Mouse (Mus musculus) urinary bladder, adult 2 months (tissue): Measurements from ENCODE around the gene Galnt2. TPM values are rescaled to one million over a fixed set of nuclear protein-coding genes. Genes with fewer than 3 reads are reported as not detected.
A peak's percentile ranks its signal among the peaks of the same experiment; 100 is the strongest.

Experiments
- DNase-seq: peaks from one replicate; pipeline ENCODE4 v3.0.0; 2022; ENCODE audit warnings: low spot score
- polyA plus RNA-seq: library from polyadenylated mRNA; depleted of rRNA; stranded (reverse); fragments of >200 nt; gene quantifications from 2 replicates; pipeline ENCODE4 v1.2.3, GENCODE M21; 2012

Galnt2 gene
- polyA plus RNA-seq, 1 experiment, result 57.3 TPM

DNA sequence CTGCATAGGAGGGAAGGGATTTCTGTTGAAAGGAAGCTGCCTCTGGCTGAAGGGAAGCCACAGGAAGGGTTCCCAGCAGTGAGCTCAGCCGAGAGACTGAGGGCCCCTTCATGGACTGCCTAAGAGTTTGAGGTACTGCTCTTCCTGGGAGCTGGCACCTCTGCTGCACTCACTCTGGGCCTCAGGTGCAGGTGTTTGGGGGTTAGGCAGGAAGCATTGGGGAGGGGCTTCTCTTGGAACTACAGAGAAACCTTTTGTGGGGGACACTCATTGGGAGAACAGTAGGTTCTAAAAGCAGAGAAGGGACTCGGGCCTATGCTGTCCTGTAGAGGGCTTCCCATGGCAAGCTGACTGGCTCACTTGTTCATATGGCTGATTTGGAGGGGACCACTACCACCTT is 3.3 kb downstream of the Galnt2 start:
- DNase-seq, result no peak

DNA sequence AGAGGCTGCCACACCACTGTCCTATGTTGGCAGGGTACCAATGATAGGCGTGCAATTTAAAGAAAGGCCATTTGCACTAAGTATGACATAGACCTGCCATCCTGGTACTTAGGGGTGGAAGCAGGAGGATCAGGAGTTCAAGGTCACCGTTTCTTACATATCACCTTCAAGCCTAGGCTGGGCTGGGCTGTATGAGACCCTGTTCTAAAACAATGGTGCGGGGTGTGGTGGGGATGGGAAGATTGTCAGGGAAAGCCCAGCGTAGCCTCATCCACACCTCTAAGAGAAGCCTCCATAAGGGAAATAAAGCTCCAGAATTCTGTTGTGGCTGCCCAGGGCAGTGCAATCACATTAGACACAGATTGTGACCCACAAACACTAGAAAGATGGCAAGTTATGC is 4.3 kb downstream of the Galnt2 start:
- no peak for DNase-seq

DNA sequence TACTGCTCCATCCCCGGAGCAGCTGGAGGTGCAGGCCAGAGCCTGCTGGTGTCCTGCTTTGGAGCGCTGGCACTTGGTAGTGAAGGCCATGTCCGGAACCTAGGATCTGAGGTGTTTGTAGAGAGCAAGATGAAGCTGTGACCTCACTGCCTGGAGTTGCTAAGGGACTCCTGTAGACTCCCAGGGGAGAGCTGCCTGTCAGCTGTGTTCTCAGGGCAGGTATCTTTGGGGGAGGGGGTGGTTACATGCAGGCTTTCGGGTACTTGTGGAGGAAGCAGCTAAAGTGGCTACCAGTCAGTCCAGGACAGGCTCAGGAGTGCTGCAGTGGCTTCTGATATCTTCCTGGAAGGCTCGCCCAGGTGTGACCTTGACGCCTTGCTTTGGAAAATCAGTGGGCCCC is 8.2 kb downstream of the Galnt2 start:
- DNase-seq, result no peak

DNA sequence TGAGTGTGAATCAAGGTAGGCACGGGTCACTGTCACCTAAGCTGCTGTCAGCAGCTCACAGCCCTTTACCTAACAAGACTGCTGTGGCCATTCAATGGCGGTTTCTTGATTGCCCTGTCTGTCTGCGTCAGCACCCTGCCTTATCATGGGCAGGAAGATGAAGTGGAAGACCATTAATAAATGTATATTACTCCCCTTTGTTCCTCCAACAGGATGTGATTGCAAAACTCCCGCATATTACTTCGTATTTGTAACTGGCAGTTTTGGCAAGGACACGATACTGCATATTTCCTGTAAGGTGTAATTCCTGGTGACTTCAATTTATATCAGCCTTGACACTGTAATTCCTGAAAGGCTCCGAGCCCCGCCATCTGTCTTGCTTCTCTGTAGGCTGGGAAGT is 9.7 kb downstream of the Galnt2 start:
- DNase-seq, result no peak

DNA sequence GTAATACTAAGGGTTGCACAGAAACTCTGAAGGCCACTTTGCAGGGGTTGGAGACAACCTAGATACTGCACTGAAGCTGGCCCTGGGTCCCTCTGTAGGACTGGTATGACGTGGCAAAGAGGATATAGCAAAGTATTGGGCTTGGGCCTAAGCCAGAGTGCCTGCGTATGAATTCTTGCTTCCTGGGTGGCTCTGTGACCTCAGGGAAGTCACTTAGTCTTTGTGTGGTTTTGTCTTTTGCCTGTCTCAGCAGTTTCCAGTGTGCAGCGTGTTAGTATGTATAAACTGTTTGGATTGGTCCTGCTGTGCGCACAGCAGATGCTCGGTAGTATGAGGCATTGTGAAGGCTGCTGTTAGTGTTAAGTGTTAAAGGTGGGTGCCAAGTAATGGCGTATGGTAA is 11.0 kb downstream of the Galnt2 start:
- DNase-seq, result no peak

DNA sequence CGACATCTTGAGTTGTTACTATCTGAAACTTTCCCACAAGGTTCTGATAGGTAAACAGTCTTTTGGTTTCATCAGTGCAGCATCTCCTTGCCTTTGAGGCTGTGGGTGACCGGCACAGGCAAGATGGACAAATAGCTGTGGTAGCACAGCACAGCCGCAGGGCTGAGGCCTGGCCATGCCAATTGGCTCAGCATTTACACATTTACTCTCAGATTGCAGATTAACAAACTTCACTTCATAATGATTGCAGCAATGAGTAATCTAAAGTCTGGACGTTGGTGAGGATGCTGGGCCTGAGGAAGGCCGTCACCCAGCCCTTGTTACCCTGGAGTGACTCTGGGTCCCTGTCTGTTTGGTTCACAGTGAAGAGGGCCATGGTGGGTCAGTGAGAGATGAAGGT is 11.7 kb downstream of the Galnt2 start:
- DNase-seq, result no peak

DNA sequence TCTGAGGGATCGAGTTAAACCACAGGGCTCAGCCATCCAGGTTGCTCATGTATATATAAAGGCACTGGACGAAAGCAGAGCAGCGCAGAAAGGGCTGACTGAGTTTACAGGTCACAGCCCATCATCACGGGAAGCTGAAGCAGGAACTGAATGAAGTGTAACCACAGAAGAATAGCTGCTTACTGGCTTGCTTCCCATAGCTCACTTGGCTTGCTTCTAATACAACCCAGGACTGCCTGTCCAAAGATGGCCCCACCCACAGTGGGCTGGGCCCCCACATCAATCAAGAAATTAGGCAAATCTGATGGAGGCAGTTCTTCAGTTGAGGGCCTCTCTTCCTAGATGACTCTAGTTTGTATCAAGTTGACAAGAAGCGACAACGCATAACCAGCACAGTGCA is 16.4 kb downstream of the Galnt2 start:
- no peak for DNase-seq

DNA sequence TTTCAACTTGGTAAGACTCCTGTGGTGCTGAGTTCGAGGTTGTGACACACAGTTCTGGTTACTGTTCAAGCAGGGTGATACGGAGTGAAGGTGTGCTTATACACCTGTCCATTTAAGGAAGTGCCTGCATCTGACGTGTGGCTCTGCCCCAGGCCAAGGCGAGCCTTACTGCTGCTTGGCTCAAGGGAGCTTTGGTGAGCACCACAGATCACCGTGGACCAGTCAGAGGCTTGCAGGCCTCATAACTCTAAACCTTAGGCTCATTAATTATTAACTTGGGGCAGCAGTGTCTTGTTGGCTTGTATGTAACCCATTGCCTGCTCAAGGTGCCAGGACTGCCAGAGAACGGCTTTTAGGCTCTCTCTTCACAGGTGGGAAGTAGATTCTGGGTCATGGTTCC is 17.5 kb downstream of the Galnt2 start:
- no peak for DNase-seq

DNA sequence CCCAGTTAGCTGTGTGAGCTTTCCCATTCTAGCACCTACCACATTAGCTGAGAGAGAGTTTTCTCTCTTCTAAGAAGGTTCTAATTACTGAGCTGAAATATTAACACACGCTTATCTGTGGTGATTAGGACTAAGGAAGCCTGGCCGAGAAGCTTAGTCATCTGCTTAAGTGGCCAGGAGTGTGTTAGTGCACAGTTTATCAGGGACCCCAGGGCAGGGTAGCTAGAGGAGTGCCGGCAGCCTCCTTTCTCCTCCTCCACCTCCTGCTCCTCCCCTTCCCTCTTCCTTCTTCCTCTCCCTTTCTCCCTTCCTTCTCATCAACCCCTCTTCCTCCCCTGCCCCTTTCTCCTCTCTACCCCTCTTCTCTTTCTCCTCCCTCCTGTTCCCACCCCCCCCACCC is 19.1 kb downstream of the Galnt2 start:
- DNase-seq, result no peak

DNA sequence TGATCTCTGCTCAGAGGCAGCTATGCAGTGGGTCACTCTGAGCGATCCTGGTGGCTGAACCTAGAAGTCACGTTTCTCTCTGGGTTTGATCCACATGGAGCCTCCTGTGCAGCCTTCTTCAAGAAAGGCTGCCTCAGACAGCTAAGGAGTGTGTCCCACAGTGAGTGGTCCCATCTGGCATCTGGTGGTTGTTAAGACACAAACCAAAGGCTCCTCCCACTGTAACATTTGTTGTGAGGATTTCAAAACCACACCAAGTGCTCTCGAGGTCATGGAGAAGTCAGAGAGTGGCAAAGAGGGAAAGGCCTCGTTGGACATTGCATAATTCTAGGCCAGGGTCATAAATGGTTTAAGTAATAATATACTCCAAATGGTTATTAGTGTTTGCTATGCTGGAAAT is 19.6 kb downstream of the Galnt2 start:
- no peak for DNase-seq

DNA sequence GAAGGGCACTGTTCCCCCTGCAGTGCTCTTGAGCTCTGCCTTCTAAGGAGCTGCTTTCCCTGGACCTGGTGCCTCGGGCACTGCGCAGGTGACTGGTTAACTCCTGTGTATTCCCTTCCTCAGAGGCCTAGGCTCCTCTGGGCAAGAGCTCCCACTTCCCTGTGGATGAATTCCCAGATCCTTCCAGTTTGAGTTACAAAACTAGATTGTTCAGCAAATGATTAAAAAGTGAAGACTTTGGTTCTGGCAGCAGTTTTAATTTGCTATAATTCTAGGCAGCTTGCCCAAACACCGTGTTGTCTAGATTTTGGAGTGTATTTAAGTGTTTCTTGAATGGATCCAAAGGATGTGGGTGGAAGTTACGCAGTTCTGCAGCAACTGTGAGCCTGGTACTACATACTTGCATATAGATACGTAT is 21.4 kb downstream of the Galnt2 start:
- DNase-seq, result no peak

DNA sequence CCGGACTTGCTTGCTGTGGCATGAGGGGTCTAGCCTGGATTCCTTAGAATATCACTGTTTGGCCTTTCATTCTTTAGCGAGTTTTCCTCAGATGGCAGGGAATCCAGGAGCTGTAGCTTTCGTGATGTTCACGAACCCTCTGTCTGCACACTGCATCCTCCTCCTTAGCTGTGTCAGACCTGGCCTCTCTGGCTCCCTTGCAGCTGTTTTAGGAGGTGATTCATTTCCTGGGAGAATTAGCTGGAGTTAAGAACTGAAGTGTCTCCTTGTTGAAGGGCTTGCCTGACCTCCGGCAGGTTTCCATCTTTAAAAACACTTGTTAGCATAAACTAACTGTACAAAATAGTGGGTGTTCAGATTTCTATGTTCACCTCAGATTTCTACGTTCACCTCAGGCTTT is 22.7 kb downstream of the Galnt2 start:
- no peak for DNase-seq

DNA sequence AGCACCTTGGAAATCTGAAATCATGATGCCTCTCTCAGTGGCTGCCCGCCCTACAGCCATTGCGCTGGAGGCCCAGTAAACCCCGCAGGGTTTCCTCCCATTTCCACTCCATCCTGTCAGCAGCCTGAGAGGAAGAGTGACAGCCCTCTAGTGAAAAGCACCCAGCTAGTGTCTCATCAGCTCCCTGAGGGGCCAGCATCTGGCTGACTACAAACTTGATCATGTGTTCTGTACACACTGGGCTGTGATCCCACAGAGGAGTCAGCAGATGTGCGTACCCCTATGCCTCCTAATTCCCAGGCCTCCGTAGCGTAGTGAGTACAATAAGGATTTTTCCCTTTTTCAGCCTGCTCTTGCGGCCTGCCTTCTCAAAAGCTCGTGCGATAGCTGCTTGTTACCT is 25.6 kb downstream of the Galnt2 start:
- no peak for DNase-seq

DNA sequence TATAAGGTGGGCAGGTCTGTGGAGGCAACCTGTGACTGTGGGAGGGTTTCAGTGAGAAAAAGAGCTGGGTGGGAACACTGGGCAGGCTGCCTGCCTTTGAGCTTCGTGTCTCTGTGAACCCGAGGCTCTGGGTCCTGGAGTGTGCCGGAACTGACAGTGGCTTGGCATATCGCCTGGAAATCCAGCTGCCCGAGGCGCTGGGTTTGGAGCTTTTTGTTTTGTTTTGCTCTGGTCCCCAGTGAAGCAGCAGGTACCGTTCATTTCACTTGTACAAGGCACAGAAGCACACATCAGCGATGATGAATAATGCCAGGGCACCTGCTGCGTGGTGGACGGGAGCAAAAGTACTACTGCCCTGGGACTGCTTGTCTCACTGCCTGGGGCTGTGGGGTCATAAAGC is 26.2 kb downstream of the Galnt2 start:
- DNase-seq, result no peak

DNA sequence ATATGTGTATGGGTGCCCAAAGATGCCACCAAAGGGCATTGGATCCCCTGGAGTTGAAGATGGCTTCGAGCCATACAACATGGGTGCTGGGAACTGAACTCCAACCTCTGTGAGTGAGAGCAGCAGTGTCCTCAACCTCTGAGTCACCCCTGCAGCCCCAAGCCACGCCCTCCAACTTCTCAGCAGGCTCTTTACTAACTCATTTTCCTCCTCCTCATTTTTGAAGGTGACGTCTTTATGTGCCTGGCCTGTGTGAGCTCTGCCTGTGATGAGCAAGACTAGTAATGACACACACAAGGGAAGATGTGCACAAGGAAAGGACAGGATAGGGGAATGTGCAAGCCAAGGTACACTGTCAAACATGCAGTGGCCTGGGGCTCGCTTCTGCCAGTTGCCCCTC is 28.0 kb downstream of the Galnt2 start:
- DNase-seq, result no peak

DNA sequence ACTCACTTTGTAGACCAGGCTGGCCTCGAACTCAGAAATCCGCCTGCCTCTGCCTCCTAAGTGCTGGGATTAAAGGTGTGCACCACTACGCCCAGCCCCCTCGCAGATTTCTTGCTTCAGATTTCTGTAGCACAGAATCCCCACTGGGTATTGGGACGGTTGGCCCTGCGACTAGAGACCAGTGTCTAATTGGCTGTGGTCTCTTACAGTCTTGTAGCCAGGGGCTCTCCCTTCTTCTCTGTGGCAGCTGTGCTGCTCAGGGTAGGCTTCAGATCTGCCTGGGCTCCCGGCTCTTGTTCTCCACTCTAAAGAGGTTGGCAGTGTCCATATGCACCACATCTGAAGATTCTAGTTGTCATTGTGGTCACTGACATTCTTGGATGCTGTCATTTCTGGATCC is 28.7 kb downstream of the Galnt2 start:
- no peak for DNase-seq

DNA sequence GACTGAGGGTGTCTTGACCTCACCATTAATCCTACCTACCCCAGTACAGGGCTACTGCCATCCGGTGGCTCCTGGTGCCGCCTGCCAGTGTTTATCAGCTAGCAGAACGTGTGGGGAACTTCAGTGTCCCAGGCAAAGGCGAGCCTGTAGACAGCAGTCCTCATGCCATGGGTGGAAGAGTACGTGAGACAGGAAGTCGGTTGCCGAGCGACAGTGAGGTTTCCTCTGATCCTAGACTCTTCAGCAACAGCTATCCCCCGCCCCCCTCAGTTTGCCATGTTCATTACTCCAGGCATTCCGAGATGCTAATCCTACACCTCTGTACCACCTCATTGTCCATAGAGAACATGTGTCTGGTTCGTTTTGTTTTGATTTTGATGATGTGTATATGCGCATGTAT is 29.2 kb downstream of the Galnt2 start:
- DNase-seq, result no peak

DNA sequence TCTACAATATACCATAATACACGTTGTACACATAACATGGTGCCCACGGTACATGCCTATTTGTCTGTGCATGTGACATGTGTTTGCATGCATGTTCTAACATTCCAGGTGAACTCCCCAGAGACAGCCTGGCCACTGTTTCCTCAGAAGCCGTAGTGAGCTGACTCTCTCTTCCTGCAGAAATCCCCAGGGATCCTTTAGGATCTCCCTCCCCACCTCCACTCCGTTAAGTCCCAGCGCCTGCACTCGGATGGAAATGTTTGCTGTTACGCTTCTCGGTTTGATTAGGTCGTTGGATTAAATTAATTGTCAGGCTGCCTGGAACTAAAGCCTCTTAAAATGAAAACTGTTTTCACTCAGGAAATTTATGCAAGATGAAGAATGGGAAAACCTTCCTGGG is 31.9 kb downstream of the Galnt2 start:
- DNase-seq, result no peak

DNA sequence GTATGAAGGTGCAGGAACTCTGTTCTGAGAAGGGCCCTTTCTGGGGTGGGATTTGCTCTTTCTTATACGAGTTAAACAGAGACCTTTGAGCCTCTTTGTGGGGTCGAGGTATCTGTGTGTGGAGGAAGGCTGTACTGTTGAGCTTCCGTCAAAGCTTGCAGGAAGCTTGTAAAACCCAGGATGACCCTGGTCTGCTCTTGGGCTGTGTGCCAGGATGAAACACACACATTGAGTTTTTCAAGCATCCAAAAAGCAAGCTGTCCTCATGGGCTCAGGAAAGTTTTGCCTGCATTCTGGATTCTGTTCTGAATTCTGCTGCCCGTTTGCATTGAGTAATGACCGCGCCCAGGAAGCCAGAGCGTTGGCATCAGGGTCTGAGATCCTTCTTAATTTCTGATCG is 32.8 kb downstream of the Galnt2 start:
- DNase-seq, result no peak

DNA sequence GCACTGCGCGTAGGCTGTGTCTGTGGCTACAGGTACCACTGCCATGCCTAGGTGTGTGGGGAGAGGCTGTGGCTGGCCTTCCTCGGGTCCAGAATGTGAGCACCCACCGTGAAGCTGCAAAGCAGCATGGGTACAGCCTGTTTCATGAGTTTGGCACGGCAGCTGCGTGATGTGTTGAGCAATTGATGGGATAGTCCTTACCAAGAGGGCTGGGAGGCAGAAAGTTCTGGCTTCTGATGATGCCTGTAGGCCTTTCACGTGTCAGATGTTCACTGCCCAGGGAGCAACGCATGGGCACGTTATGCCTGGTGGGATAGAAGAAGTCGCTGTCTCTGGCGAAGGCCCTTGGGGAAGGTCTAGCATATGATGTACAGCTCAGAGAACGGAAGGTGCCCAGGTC is 33.5 kb downstream of the Galnt2 start:
- DNase-seq, result no peak

DNA sequence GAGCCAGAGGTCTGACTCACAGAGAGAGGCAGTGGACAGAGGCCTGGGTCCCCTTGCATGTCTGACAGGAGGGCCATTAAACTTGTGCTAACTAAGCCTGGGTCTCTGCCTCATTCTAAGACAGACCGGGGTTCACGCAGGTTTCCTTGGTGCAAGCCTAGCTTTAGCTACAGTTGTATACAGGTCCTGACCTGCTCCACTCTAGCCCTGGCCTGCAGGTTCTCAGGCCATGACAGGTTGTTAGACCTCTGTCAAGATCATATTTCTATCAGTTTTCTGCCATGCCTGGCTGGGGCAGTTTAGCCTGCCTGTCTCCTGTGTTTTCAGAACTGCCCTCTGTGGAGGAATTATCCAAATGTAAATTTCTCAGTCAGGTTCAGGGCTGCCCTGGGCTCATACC is 33.9 kb downstream of the Galnt2 start:
- DNase-seq, result peak; percentile 62

DNA sequence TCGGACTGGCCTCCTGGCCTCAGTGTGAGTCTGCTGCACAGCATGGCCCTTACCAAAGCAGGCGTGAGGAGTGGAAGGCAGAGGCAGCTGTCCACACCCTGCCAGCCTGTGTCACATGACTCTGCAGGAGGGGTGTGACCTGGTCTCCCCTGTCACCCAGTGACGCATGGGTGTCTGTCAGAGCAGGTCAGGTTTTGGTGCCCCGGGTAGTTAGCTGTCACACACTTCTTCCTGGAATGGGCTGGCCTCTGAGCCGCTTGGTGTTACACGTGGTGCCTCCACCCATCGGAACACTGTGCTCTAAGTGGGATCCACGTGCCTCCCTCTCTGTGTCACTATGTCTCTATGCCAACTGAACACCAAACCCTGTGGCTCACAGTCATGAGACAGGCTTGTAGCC is 34.6 kb downstream of the Galnt2 start:
- DNase-seq, result no peak

DNA sequence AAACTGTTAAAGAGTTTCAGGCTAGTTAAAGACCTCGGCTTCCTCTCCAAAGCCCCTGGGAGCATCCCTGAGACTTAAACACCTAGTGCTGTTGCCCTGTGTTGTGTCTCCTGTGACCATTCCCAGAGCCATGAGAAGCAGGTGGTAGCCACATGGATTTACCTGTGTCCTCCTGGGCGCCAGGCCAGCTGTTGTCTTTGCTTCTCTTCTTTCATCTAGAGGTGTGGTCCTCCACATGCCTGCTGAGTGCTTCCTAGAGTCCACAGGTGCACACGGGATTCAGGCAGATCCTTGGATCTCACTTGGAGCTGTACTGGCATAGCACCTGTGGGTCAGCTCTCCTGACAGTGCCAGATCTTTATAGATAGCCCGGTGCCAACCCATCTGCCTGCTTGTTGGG is 36.0 kb downstream of the Galnt2 start:
- no peak for DNase-seq

DNA sequence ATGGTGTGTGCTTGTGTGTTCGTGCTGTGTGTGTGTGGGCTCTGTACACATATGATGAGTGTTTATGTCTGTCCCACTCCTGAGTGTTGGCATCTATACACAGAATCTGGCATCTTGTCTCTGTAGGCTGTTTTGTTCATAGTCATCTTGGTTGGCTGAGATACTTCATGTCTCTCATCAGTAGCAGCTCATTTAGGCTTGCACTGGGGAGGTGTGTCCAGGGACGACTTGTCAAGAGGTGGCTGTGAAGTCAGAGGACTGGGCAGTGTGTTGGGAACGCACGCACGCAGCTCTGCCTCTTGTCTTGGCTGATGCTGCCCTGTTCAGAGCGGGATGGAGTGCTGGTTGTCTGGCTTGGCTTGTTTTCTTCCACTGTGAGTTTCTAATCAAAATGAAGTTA is 39.3 kb downstream of the Galnt2 start:
- no peak for DNase-seq

DNA sequence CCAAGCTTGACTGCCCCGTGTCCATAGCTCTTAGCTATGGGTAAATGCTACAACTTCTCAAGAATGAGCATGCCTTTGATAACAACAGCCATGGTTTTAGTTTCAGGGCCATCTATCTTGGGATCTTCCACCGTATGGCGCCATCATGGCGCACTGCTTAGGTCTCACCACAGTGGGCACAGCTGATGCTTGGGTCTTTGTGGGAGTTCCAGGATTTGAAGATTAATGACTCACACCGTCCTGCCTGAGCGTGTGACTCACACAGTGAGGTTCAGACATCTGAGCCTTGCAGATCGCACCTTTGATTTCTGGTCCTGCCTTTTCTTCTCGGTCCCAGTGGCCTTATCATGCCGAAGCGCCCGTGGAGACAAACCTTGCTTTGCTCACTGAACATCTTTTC is 39.7 kb downstream of the Galnt2 start:
- no peak for DNase-seq
